ENCODE assay signal across 7 mouse cellular contexts in the genomic region with DNA sequence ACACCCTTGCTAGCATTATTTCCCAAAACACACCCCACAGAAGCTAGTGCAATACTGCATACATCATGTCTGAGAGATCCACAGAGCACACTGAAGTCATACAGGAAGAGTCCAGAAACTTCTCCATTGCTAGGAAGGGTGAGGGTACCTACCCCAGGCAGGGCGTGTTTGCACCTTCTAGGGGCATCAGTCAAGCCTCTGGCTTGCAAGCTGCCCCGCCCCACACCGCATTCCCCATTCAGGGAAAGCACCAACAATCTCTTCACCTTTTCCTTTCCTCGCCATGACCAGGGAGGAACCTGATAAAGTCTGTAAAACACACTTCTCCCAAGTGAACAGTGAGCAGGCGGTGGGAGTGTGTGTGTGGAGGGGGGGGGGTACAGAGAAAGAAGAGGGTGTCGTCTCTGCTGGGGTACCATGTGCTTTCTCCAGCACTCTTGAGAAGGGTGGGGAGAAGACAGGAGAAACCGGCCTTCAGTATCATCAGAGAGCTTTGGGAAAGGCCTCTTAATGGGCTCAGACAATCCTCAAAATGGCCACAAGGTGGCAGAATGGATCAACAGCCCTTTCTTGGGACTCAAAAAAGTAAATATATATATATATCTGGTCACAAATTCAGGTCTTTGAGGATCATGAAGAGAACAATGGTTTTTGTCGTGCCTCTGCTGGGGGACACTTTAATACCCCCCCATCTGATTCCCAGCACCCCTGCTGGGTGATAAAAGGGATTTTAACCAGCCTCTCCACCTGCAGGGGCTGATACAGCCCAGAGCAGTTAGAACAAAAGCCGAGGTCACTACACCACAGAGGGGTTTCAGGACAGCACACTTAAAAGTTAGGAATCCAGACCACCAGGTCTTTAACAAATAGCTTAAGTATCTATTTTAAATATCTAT.
DNase-seq lines count a peak whose midpoint lies in the region; ATAC-seq and TF ChIP-seq lines count a peak whose summit lies in the region.

No protein-coding gene starts in this region.

- TF ChIP-seq EP300 in heart, postnatal 0 days (IDR thresholded peaks at IDR 0.05; ENCODE audit: low read depth), result no peak

- DNase-seq in MN1 (ENCODE audit: low spot score), result peak; percentile 83
- DNase-seq in heart, postnatal 0 days (ENCODE audit: low spot score), result peak; percentile 77
- peak; percentile 81 for DNase-seq in kidney, postnatal 10 days
- peak; percentile 53 for DNase-seq in retina, adult 2 months (ENCODE audit: low read depth, low spot score)

- TF ChIP-seq POLR2A in bone marrow, adult 2 months (IDR thresholded peaks at IDR 0.05; ENCODE audit: borderline replicate concordance, control insufficient read depth, low read depth, low read length), result no peak

- H3K27me3 ChIP-seq in embryonic facial prominence, embryonic 13.5 days, result no peaks in the 10 kb centered on the region
- no peaks in the 10 kb centered on the region for H3K27me3 ChIP-seq in heart, postnatal 0 days (ENCODE audit: control insufficient read depth, insufficient read depth, low read length)
- H3K27me3 ChIP-seq in lung, embryonic 15.5 days, result no peaks in the 10 kb centered on the region

- no peak overlapping the region for H3K4me3 ChIP-seq in bone marrow, adult 2 months (replicated peaks; ENCODE audit: control insufficient read depth, low read depth, low read length)
- no peak overlapping the region for H3K4me3 ChIP-seq in embryonic facial prominence, embryonic 13.5 days
- no peak overlapping the region for H3K4me3 ChIP-seq in heart, postnatal 0 days (ENCODE audit: low read depth, low read length)
- H3K4me3 ChIP-seq in lung, embryonic 15.5 days, result no peak overlapping the region

- H3K36me3 ChIP-seq in embryonic facial prominence, embryonic 13.5 days, result no peaks in the 10 kb centered on the region
- H3K36me3 ChIP-seq in heart, postnatal 0 days (replicated peaks; ENCODE audit: control insufficient read depth, insufficient read depth, low read length), result no peaks in the 10 kb centered on the region
- no peaks in the 10 kb centered on the region for H3K36me3 ChIP-seq in lung, embryonic 15.5 days

- H3K9me3 ChIP-seq in embryonic facial prominence, embryonic 13.5 days, result no peaks in the 10 kb centered on the region
- H3K9me3 ChIP-seq in heart, postnatal 0 days (replicated peaks; ENCODE audit: control insufficient read depth, low read length), result no peaks in the 10 kb centered on the region
- no peaks in the 10 kb centered on the region for H3K9me3 ChIP-seq in lung, embryonic 15.5 days

- H3K27ac ChIP-seq in bone marrow, adult 2 months (ENCODE audit: control insufficient read depth, insufficient read depth, low read depth, low read length, poor library complexity), result no peak overlapping the region
- H3K27ac ChIP-seq in embryonic facial prominence, embryonic 13.5 days, result no peak overlapping the region
- no peak overlapping the region for H3K27ac ChIP-seq in heart, postnatal 0 days (ENCODE audit: low read depth)
- no peak overlapping the region for H3K27ac ChIP-seq in lung, embryonic 15.5 days

- 0 out of 2 replicates have a peak, but pooled peaks have one; percentile 10 for TF ChIP-seq CTCF in bone marrow, adult 2 months (IDR thresholded peaks at IDR 0.05; ENCODE audit: control insufficient read depth, insufficient read depth, low read length)
- peak; percentile 69 for TF ChIP-seq CTCF in heart, postnatal 0 days (IDR thresholded peaks at IDR 0.05; ENCODE audit: low read depth)

- WGBS in bone marrow, adult 2 months, result 42% methylated on average over 9 of the region's 9 CpGs
- WGBS in embryonic facial prominence, embryonic 13.5 days, result 41% methylated on average over 9 of the region's 9 CpGs
- WGBS in heart, postnatal 0 days, result 40% methylated on average over 9 of the region's 9 CpGs
- 33% methylated on average over 8 of the region's 9 CpGs for WGBS in lung, embryonic 15.5 days

- ATAC-seq in embryonic facial prominence, embryonic 13.5 days (ENCODE audit: insufficient number of reproducible peaks, insufficient read depth, low FRiP score, low TSS enrichment, low read depth), result 0 out of 2 replicates have a peak, but pooled peaks have one; percentile 41
- ATAC-seq in heart, postnatal 0 days (ENCODE audit: insufficient read depth, low read depth), result peak; percentile 19; the same call in 1 of the 2 replicates
- peak; percentile 59; the same call in 1 of the 2 replicates for ATAC-seq in lung, embryonic 15.5 days (ENCODE audit: borderline replicate concordance, extremely low read depth, low FRiP score, low TSS enrichment)

- H3K9ac ChIP-seq in embryonic facial prominence, embryonic 13.5 days, result no peak overlapping the region
- H3K9ac ChIP-seq in heart, postnatal 0 days (replicated peaks; ENCODE audit: low read depth, low read length), result no peak overlapping the region
- H3K9ac ChIP-seq in lung, embryonic 15.5 days, result no peak overlapping the region

- no peak overlapping the region for H3K4me2 ChIP-seq in embryonic facial prominence, embryonic 13.5 days
- H3K4me2 ChIP-seq in heart, postnatal 0 days (ENCODE audit: low read depth, low read length), result no peak overlapping the region
- no peak overlapping the region for H3K4me2 ChIP-seq in lung, embryonic 15.5 days

- H3K4me1 ChIP-seq in bone marrow, adult 2 months (ENCODE audit: control insufficient read depth, insufficient read depth, low read length), result peaks cover 1% of the 10 kb centered on the region; the same call in 1 of the 2 replicates
- peaks cover 32% of the 10 kb centered on the region for H3K4me1 ChIP-seq in embryonic facial prominence, embryonic 13.5 days
- peaks cover 19% of the 10 kb centered on the region; the same call in 1 of the 2 replicates for H3K4me1 ChIP-seq in heart, postnatal 0 days (ENCODE audit: control insufficient read depth, insufficient read depth)
- H3K4me1 ChIP-seq in lung, embryonic 15.5 days, result peaks cover 46% of the 10 kb centered on the region
